Mouse (Mus musculus) kidney, adult 2 months (tissue): Measurements from ENCODE around the gene Lrrc73.

Experiments
- CTCF ChIP-seq: fragments of 200-500 bp; conservative IDR thresholded peaks from 2 replicates; pipeline ENCODE4 v1.5.1; 2011; ENCODE audit warnings: low read depth, mild to moderate bottlenecking, control low read depth, low read length, moderate library complexity, mixed read lengths; ENCODE audit not compliant: insufficient read depth, insufficient read length
- POLR2A ChIP-seq: fragments of 200-500 bp; IDR thresholded peaks from one replicate; pipeline ENCODE4 v1.6.1; 2011; ENCODE audit warnings: low read depth, low read length, control low read depth

DNA sequence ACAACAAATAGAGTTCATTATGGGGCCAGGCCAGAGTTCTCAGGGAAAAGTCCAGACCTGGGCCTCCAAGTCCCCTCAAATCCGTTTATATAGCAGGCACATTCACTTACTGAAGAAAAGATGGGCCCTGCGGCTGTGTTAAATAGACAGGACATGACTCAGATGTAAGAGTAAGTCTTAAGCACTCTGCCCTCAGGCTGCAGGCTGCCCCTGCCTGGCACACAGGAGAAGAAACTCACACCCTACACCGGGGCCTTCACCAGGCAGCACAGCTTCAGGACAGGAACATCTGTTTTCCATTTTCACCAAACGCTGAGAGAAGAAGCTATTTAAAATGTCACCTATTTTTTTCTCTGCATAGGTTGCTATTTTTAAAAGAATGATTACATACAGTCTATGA, 24.3 kb downstream of the Lrrc73 start:
- TF ChIP-seq CTCF = no peak
- no peak for TF ChIP-seq POLR2A
